Mouse (Mus musculus) midbrain, postnatal 0 days (tissue): Measurements from ENCODE around the gene Slc9a3. TPM values are rescaled to one million over a fixed set of nuclear protein-coding genes. Genes with fewer than 3 reads are reported as not detected.

Experiments
- ATAC-seq: fragments of 200-750 bp; cut with Nextera tagmentation; 2 replicates; pipeline ENCODE4 v1.8.0; 2017; ENCODE audit warnings: moderate number of reproducible peaks, mild to moderate bottlenecking, moderate TSS enrichment, moderate library complexity; ENCODE audit not compliant: low FRiP score
- DNase-seq: peaks from one replicate; pipeline ENCODE4 v3.0.0-alpha.2; 2015; ENCODE audit warnings: low spot score
- H3K27ac ChIP-seq: fragments of 300-500 bp; sonication (generic); 2 replicates; pipeline ENCODE4 v1.5.1; 2014; ENCODE audit warnings: low read depth, mild to moderate bottlenecking, low read length, mixed read lengths
- H3K27me3 ChIP-seq: fragments of 300-500 bp; sonication (generic); 2 replicates; pipeline ENCODE4 v1.6.1; 2014; ENCODE audit warnings: low read length, control low read depth, mixed read lengths; ENCODE audit not compliant: insufficient read depth
- H3K36me3 ChIP-seq: fragments of 300-500 bp; sonication (generic); 2 replicates; pipeline ENCODE4 v1.6.1; 2014; ENCODE audit warnings: low read length, control low read depth, mixed read lengths; ENCODE audit not compliant: insufficient read depth
- H3K4me1 ChIP-seq: fragments of 300-500 bp; sonication (generic); 2 replicates; pipeline ENCODE4 v1.6.1; 2014; ENCODE audit warnings: mild to moderate bottlenecking, control low read depth, antibody characterized with exemption, low read length, mixed read lengths; ENCODE audit not compliant: insufficient read depth
- H3K4me2 ChIP-seq: fragments of 300-500 bp; sonication (generic); 2 replicates; pipeline ENCODE4 v1.6.1; 2014; ENCODE audit warnings: low read depth, mild to moderate bottlenecking, low read length, mixed read lengths; ENCODE audit not compliant: poor library complexity, severe bottlenecking
- H3K4me3 ChIP-seq: fragments of 300-500 bp; sonication (generic); 2 replicates; pipeline ENCODE4 v1.5.1; 2014; ENCODE audit warnings: low read depth, mild to moderate bottlenecking, low read length, moderate library complexity
- H3K9ac ChIP-seq: fragments of 300-500 bp; sonication (generic); replicated peaks from 2 replicates; pipeline ENCODE4 v1.6.1; 2014; ENCODE audit warnings: mild to moderate bottlenecking, low read length, moderate library complexity, mixed read lengths; ENCODE audit not compliant: poor library complexity, severe bottlenecking
- H3K9me3 ChIP-seq: fragments of 300-500 bp; sonication (generic); 2 replicates; pipeline ENCODE4 v1.6.1; 2016; ENCODE audit warnings: low read length, control low read depth
- CTCF ChIP-seq: IDR thresholded peaks from 2 replicates; pipeline ENCODE4 v1.5.1; 2016; ENCODE audit warnings: antibody characterized with exemption, mild to moderate bottlenecking
- WGBS: fragments of 180-500 bp; shearing (Covaris S2); extraction: QIAGEN DNeasy Blood & Tissue Kit; methylation state at CpG from one replicate; pipeline ENCODE4 v1.1.7; 2014; 5-methylcytosine and 5-hydroxymethylcytosine counted together
- polyA plus RNA-seq: library from polyadenylated mRNA; unstranded; fragments of >200 nt; fragmentation: Nextera tagmentation; extraction: Ambion mirVana; gene quantifications from 2 replicates; pipeline ENCODE4 v1.2.1, GENCODE M21; 2015
- total RNA-seq: library from RNA; depleted of rRNA; stranded (reverse); fragments of >200 nt; gene quantifications from 2 replicates; pipeline ENCODE4 v1.2.3, GENCODE M21; 2014; rRNA removed

The Slc9a3 gene
- total and polyA plus RNA-seq, 2 experiments from 2014 or later = 0.49 to 1.1 TPM

GRCm38 (mm10) chr13:74196451-74196850 lies 75.2 kb downstream of the Slc9a3 start:
- H3K27ac ChIP-seq = no peak overlapping the region
- DNase-seq (no peak), ATAC-seq (no peak)
- peaks cover 26% of the 10 kb centered on the region for H3K36me3 ChIP-seq
- H3K4me1 ChIP-seq = no peaks in the 10 kb centered on the region
- WGBS = 87% methylated on average over 3 of the region's 3 CpGs
- no peaks in the 10 kb centered on the region for H3K27me3 ChIP-seq
- H3K9me3 ChIP-seq = no peaks in the 10 kb centered on the region
- TF ChIP-seq CTCF = no peak
- no peak overlapping the region for H3K4me2 ChIP-seq
- H3K4me3 ChIP-seq = no peak overlapping the region
- no peak overlapping the region for H3K9ac ChIP-seq

GRCm38 (mm10) chr13:74208317-74208985 lies 87.2 kb downstream of the Slc9a3 start, which contains the start of gene Exoc3:
Exoc3 (minus strand) TSS chr13:74208732.
- H3K9ac ChIP-seq = peak within 1 kb of the TSS; percentile 81
- H3K4me3 ChIP-seq = peak within 1 kb of the TSS; percentile 75
- peak; percentile 93 for DNase-seq
- TF ChIP-seq CTCF = peak; percentile 15; the same call in 1 of the 2 replicates
- H3K27ac ChIP-seq = peak within 1 kb of the TSS; percentile 90
- no peaks in the 10 kb centered on the region for H3K9me3 ChIP-seq
- WGBS = under 1% methylated on average over 38 of the region's 39 CpGs
- H3K36me3 ChIP-seq = peaks cover 9% of the 10 kb centered on the region
- H3K27me3 ChIP-seq = no peaks in the 10 kb centered on the region
- peaks cover 12% of the 10 kb centered on the region for H3K4me1 ChIP-seq
- ATAC-seq = peak; percentile 99
- H3K4me2 ChIP-seq = peak within 1 kb of the TSS; percentile 67

- 18% methylated on average over 12 of the region's 12 CpGs for WGBS
- peak overlapping the region; percentile 90 for H3K27ac ChIP-seq
Measured at GRCm38 (mm10) chr13:74208986-74209345, 87.7 kb downstream of the Slc9a3 start.

GRCm38 (mm10) chr13:74218441-74218840 lies 97.2 kb downstream of the Slc9a3 start:
- Histone ChIP-seq H3K36me3 (no peaks in the 10 kb centered on the region), H3K9me3 (no peaks in the 10 kb centered on the region), H3K27me3 (no peaks in the 10 kb centered on the region), H3K4me1 (no peaks in the 10 kb centered on the region), H3K9ac (no peak overlapping the region), H3K27ac (no peak overlapping the region), H3K4me2 (no peak overlapping the region), H3K4me3 (no peak overlapping the region)
- 80% methylated on average over 3 of the region's 3 CpGs for WGBS
- ATAC-seq = no peak
- no peak for TF ChIP-seq CTCF
- no peak for DNase-seq

More at GRCm38 (mm10) chr13:74208986-74209345, 87.7 kb downstream of the Slc9a3 start:
- Histone ChIP-seq H3K9ac (peak overlapping the region; percentile 81), H3K36me3 (peaks cover 7% of the 10 kb centered on the region), H3K9me3 (no peaks in the 10 kb centered on the region), H3K4me2 (peak overlapping the region; percentile 67), H3K4me3 (peak overlapping the region; percentile 75), H3K4me1 (peaks cover 12% of the 10 kb centered on the region), H3K27me3 (no peaks in the 10 kb centered on the region)
- no peak for TF ChIP-seq CTCF
- peak; percentile 59 for ATAC-seq
- DNase-seq = peak; percentile 24

Other genes with a start within 250 kb of the Slc9a3 start
- gene Trip13, start 183.7 kb upstream of the Slc9a3 start, total RNA-seq = 2.5 and 5.5 TPM in 2 replicates
- 8.2 and 9.5 TPM in 2 replicates for gene Trip13, start 183.7 kb upstream of the Slc9a3 start, polyA plus RNA-seq
- gene Brd9, start 183.6 kb upstream of the Slc9a3 start, total RNA-seq = 84.1 and 111 TPM in 2 replicates
- gene Brd9, start 183.6 kb upstream of the Slc9a3 start, polyA plus RNA-seq = 86.1 and 90.5 TPM in 2 replicates
- gene Zdhhc11, start 157.6 kb upstream of the Slc9a3 start, total RNA-seq = not detected in 2 replicates
- gene Zdhhc11, start 157.6 kb upstream of the Slc9a3 start, polyA plus RNA-seq = not detected in 2 replicates
- 34.5 and 35.9 TPM in 2 replicates for gene Tppp, start 112.0 kb upstream of the Slc9a3 start, total RNA-seq
- gene Tppp, start 112.0 kb upstream of the Slc9a3 start, polyA plus RNA-seq = 8.3 and 9.8 TPM in 2 replicates
- gene Cep72, start 59.2 kb upstream of the Slc9a3 start, total RNA-seq = 3.2 and 8.1 TPM in 2 replicates
- gene Cep72, start 59.2 kb upstream of the Slc9a3 start, polyA plus RNA-seq = 5.1 and 6.1 TPM in 2 replicates
- 62.5 and 112 TPM in 2 replicates for gene Exoc3, start 87.3 kb downstream of the Slc9a3 start, total RNA-seq
- 106 and 113 TPM in 2 replicates for gene Exoc3, start 87.3 kb downstream of the Slc9a3 start, polyA plus RNA-seq
- 0.88 and 0.99 TPM in 2 replicates for gene Ahrr, start 170.9 kb downstream of the Slc9a3 start, total RNA-seq
- gene Ahrr, start 170.9 kb downstream of the Slc9a3 start, polyA plus RNA-seq = 0.45 and 0.68 TPM in 2 replicates
- gene Pdcd6, start 196.1 kb downstream of the Slc9a3 start, total RNA-seq = 83.9 and 107 TPM in 2 replicates
- gene Pdcd6, start 196.1 kb downstream of the Slc9a3 start, polyA plus RNA-seq = 117 and 125 TPM in 2 replicates
- gene Sdha, start 228.8 kb downstream of the Slc9a3 start, total RNA-seq = 98.7 and 103 TPM in 2 replicates
- 200 and 211 TPM in 2 replicates for gene Sdha, start 228.8 kb downstream of the Slc9a3 start, polyA plus RNA-seq
- 20.6 and 20.9 TPM in 2 replicates for gene Ccdc127, start 228.9 kb downstream of the Slc9a3 start, total RNA-seq
- gene Ccdc127, start 228.9 kb downstream of the Slc9a3 start, polyA plus RNA-seq = 36.6 and 39.0 TPM in 2 replicates
- gene Lrrc14b, start 242.5 kb downstream of the Slc9a3 start, total RNA-seq = not detected in 2 replicates
- gene Lrrc14b, start 242.5 kb downstream of the Slc9a3 start, polyA plus RNA-seq = not detected in 2 replicates